Mouse (Mus musculus) kidney, postnatal 14 days (tissue): ENCODE results near the gene Tbc1d8.

ENCODE experiments used
- DNase-seq: peaks from one replicate; pipeline ENCODE4 v3.0.0; 2022; ENCODE audit warnings: mixed read lengths

Gene Tbc1d8

DNA sequence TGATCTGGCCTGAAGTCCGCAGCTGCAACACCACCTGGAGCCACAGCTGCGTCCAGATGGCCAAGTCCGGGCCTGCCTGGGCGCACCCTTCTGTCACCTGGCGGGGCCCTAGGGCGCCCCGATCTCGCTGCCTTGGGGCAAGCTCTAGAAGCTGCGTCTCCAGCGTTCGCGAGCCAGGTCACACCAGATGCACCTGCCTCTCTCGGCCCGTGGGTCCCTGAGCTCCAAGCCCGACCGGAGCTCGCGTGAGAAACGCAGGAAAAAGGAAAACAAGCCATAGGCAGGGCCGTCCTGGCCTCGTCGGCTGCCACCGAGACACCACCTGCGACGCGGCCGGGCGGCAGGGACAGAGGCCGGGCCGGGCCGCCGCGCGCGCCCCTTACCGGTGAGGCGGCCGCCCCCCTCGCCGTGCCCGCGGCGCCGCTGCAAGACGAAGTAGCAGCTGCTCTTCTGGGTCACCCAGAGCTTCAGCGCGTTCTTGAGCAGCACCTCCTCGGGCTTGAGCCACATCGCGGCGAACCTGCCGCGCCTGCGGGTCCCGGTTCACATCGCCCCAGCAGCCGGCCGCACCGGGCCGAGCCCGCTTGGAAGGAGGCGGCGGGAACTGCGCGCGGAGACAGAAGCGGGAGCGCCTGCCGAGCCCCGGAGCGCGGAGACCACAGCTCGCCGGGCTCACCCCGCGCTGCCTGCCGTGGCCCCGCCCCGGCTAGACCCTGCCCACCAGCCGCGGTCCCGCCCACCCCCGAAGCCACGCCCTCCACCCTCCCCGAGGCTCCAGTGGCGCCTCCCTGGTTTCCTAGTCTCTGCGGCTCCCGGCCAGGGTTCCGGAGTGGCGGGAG is at the start of gene Tbc1d8:
Tbc1d8 (minus strand) TSS at position 699 of the 839 bp plus-strand sequence.
- DNase-seq: peak; percentile 93

DNA sequence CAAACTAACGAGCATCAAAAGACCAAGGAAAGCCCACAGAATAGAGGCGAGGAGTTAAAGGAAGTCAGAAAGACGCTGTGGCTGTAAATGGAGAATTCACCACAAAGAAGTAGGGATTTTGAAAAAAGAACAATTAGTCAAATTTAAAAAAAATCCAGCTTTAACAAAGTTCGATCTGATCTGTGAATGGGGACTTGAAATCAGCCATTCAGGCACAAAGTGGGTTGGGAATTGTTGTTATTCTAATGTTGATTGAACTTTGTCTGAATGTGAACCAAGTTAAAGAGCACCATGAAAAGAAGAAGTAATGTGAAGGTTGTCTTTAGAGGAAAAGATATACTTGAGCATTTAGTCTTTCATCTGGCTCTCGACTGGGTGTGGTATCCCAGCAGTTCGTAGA is 49.8 kb upstream of the Tbc1d8 start:
- no peak for DNase-seq

DNA sequence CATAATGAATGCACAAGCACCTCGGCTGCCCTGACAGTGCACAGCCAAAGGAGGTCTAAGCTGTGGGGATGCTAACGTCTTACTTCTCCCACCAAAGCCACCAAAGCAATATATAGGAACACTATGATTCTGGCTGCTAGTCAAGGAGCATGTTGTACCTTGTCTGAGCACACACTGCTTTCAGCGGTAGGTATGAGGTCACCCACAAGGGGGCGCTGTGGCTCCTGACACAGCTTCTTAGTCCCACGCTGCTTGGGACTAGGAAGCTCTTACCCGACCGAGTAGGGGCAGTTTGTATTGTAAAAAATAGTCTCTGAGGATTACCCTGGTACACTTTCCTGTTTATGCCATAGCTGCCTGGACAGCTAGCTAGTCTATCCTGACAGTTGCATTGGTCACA is 48.9 kb upstream of the Tbc1d8 start:
- peak; percentile 77 for DNase-seq

DNA sequence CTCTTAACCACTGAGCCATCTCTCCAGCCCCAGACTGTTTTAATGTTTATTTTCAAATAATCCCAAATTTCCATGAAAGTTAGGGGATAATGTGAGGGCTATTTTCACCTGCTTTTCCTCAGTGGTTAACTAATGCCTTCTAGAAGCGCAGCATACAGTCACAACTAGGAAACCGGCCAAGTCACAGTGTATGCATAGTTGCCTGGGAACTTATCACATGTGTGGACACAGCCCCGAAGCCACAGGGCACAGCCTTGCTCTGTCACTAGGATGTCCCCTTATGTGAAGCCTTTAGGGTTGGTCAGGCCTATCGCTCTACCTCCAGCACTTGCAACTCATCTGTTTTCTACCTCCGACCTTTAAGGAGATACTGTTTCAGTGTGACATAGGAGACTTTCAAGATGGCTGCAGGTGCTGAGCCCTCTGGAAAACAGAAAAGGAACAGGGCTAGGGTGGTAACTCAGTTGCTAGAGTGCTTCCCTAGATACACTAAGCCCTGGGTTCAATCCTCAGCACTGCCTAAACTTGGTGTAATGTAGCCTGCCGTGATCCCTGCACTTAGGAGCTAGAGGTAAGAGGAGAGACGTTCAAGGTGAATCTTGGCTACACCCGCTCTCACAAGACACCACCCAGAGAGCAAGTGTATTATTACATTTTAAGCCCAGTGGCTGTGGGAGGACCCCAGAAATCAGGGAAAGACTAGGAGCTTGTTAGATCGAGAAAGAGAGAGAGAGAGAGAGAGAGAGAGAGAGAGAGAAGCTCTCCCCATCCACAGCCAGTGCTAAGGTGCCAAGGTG is 48.0 kb upstream of the Tbc1d8 start:
- no peak for DNase-seq

DNA sequence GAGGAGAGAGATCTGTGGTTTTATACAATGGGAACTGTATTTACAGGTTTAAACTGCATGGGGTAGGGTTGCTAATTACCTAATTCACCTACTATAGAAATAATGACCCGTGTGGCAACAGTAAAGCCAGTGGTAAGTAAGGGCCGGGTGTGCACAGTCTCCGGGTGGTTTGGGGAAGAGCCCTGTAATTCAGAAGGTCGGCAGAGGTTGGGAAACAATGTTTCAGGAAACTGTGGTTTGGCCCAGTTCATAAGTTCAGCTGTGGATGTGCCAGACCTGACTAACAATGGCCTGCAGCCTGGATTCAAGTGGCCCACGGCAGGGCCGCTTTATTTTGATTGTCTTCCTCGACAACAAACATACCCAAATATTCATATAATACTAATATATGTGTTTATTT is 47.2 kb upstream of the Tbc1d8 start:
- no peak for DNase-seq

DNA sequence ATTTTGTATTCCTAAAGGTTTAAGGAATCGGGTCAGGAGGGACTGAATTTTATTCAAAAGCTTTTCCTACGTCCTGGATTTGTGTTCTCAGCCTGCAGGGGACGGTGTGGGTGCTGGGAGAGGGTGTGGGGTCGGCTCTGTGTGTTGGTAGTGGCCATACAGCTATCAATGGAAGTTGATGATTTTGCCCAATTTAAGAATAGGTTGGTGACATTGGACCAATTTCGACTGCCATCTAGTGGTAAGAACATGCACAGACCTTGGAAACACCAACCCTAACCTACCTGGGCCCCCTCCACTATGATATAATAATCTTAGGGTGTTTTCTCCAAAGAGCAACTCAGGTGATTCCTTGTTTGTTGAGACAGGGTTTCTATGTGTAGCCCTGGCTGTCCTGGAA is 44.0 kb upstream of the Tbc1d8 start:
- DNase-seq: peak; percentile 51

DNA sequence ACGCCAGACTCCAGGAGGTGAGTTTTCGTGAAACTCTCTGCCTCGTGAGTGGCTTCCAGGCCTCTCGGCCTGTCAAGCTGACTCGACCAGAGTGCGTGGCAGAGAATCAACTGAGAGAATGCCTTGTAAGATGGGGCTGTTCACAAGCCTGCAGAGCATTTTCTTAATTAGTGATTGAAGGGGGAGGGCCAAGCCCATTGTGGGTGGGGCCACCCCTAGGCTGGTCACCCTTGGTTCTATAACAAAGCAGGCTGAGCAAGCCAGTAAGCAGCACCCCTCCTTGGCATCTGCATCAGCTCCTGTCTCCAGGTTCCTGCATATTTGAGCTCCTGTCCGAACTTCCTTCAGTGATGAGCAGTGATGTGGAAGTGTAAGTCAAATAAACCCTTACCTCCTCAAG is 42.8 kb upstream of the Tbc1d8 start:
- no peak for DNase-seq

DNA sequence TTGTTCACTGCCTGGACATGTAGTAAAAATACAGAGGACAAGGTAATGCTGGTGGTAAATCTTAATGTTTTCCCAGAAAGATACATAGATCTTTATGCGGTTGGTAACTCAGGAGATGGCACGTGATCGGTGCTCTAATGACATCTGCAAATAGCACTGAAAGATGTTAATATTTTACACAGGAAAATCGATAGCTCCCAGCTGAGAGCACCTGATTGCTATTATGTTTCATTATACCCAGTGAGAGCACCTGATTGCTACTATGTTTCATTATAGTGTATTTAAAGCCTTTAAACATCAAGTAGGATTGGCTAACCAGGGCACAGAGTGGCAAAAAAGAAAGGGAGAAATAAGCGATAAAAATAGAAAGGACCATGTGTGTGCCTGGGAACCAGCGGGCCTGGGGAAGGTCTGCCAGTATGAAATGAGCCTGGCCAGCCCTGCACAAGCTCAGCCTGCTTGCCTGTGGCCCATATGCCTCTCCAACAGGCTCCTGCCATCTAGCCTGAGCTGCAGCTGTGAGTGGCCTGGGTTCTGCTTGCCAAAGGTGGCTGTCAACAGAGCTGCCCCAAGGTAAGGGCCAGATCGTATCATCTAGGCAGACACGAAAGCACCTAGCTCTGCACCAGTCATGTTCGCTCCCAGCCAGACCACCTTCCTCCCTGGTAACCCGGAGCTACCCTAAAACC is 36.9 kb upstream of the Tbc1d8 start:
- DNase-seq: no peak

DNA sequence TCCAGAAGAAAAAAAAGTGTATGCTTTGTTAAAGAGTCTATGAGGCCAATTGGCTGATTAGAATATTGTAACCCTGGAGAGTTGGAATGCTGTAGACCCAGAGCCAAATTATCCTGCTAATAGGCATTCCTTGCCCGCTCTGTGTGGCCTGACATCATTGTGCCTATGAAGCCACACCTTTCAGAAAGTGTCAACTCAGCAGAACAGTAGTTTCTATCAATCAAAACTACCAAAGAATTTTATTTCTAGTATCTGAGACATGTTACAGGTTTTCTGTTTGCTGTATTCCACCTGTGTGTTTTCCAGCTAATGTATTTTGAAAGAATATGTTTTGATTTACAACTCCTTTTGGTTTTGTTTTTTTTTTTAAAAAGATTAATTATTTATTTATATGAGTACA is 33.6 kb upstream of the Tbc1d8 start:
- DNase-seq: no peak

DNA sequence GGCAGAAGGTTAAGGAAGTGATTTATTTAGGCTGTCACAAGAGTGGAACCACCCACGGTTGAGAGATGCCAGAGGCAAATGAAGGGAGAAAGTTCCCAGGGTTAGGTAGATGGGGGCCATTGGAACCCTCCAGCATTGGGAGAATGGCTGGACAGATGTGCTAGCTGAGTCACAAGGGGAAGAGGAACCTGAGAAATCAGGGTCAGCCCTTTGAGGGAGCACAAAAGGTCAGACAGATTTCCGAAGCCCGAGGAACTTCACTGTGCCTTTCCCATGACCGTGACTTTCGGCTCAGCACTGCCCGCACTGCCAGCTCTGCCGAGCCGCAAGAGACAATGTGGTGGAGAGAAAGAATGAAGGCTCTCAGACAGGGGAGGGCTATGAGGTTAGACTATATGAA is 33.2 kb upstream of the Tbc1d8 start:
- DNase-seq: no peak

DNA sequence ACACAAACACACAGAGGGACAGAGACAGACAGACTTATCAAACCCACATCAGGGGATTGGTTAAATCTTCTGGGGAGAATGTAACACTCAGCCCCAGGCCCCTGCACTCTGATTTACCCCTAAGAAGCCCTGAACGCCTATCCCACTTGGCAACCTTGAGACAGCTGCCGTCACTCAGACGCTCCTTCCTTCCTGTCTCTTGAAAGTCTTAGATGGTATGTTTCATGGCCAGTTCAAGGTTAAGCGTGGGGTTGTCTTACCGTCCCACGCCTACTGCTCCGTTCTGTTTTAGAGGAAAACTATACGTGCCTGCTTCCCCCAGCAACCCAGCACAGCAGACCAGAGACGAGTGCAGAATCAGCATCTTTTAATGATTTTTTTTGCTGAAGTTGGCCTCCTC is 27.0 kb upstream of the Tbc1d8 start:
- no peak for DNase-seq

DNA sequence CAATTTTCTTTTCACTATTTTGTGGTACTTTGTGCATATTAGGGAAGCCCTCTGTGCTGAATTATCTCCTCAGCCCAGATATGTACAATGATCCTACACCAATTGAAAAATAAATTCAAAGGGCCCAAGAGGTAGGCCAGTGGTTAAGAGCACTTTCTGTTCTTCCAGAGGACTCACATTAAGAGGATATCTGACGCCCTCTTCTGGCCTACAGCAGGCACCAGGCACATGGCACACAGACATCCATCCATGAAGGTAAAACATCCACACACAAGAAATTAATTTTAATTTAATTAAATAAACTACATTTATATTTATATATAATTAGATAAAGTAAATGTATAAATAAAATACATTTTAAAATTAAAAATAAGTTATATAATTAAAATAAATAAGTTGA is 25.7 kb upstream of the Tbc1d8 start:
- peak; percentile 21 for DNase-seq

DNA sequence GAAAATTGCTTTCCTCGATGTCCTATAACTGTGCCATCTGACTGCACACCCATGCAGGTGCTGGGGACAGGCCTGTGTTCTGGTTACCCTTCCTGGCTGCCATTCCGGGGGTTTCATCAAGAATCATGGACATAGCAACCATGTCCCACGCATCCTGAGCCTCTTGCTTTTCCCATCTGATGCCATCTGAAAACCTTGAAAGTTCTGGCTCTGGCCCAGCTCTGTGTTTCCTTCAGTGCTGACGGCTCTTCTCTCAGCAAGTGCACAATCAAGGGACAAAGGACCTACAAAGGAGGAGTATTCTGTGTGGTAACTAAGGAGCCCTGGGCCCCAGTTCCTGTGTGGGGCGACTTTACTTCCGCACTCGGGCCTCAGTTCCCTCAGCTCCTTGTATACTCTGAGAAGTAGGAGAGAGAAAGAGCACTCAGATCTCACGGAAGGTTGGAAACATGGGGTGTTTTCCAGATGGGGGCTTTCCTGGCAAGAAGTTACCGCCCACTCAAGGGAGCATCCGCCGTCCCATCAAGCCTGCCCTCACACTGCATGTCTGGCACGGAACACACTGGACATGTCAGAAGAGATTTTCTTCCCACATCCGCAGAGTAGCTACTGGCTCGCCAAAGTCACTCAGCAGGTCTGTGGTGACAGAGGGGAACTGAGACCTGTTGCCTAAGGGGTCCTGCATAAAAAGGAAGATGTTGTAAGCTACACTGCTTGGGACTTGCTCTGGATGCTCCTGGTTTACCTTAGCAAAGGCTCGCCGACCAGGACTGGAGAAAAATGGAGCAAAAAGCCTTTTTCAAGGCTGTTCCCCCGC is 24.5 kb upstream of the Tbc1d8 start:
- DNase-seq: no peak

DNA sequence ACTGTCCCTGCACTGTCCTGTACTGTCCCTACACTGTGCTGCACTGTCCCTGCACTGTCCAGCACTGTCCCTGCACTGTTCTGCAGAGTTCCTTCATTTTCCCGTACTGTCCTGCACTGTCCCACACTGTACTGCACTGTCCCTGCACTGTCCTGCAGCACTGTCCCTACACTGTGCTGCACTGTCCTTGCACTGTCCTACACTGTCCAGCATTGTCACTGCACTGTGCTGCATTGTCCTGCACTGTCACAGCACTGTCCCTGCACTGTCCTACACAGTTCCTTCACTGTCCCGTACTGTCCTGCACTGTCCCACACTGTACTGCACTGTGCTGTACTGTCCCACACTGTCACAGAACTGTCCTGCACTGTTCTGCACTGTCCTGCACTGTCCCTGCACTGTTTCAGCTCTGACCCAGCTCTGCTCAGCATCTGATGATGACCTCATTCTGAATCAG is 21.0 kb upstream of the Tbc1d8 start:
- no peak for DNase-seq

DNA sequence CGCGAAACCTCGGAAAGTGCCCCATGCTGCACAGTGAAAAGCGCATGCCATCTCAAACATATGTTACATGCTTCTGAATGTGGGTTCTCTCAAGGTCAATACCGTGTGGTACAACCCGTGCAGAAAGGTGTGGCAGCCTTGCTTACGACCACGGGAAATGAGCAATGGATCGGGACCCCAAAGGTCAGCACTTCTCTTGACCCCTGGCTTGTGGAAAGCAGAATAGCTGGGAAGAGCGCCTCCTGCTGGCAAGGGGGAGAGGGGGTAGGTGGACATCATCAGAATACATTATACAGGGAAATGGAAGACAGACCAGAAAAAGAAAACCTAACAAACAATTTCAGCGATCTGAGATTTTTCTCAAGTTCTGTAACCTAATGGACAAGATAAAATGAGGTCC is 19.2 kb upstream of the Tbc1d8 start:
- no peak for DNase-seq

DNA sequence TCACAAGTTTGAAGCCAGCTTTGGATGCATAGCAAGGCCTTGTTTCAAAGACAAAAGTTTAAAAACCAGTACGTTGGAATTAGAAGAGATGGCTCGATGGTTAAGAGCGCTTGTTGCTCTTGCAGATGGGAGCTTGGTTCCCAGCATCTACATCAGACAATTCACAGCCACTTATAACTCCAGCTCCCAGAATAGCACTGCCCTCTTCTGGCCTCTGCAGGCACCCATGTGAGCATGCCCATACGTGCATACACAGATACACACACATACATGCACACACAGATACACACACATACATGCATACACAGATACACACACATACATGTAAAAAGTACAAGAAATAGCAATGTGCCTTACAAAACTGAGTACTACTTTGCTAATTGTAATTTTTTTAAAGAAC is 18.4 kb upstream of the Tbc1d8 start:
- DNase-seq: no peak

DNA sequence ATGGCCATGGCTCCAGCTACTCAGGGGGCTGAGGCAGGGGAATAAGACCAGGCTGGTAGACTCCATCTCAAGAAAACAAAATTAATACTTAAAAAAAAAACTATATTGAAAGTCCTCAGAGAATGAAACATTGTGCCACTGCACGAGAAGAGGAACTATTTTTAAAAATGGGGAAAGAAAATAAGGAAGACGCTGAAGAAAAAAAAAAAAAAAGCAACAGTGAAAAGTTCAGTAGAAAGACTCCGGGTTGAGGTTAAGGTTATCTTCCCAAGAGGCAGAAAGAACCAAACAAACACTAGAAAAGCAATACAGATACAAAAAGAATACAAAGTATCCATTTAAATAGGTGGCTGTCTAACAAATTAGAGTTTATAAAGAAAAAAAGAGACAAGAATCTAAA is 15.1 kb upstream of the Tbc1d8 start:
- no peak for DNase-seq

DNA sequence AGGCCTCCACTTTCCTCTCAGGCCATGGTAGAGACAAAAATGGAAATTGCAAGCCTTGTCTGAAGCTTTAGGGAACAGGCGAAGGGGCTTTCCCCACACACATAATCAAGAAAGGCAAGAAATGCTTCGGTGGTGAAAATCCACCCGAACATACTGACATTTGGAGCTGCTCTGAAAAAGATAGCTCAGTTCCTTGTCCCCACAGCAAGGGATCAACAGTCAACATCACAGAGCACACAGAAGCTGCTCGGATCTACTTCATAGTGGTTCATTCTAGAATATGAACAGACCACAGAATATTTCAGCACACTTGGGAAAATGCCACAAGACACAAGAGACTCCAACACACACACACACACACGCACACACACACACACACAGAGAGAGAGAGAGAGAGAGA is 14.6 kb upstream of the Tbc1d8 start:
- DNase-seq: no peak

DNA sequence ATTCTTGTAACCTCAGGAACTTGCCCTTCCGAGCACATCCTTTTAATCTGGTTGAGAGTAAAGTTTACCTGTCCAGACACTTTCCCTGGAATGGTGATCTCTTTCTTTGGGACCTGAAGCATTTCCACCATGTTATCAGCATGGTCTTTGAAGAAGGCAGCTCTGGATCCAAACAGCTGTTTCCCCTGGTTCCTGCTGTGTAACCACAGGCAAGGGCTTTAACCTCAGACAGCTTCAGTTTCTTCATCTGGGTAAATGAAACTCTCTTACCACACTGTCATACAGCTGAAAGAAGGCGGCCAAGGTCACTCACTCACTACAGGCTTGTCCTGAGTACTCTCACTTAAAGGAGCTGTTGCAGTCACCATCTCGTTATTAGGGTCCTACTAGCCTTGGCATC is 8.8 kb upstream of the Tbc1d8 start:
- no peak for DNase-seq

DNA sequence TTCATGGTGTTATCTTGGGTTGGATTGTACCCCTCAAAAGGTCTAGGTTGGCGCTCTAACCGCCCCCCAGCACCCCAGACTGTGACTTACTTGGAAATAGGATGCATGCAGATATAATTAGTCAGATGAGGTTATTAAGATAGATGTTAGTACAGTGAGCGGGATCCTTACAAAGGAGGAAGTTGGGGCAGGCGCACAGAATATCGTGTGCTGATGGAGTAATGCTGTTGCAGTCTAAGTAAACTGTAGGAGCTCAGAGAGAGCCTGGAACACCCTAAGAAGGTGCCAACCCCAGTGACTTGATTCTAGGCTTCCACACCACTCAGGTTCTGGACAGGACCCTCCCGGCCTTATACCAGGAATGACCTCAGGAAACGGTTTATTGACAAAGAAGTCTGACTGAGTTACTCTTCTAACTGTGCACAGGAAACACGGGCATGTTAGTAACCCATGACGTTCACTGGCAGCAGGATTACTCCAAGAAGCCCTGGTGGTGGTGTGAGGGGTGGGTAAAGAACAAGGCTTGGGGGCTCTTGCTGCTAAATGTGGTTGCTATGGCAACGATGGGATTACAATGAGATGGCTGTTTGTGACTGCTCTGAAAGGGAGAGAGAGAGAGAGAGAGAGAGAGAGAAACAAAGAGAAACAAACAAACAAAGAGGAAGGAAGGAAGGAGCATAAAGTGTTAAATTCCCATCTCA is 3.7 kb upstream of the Tbc1d8 start:
- DNase-seq: no peak

DNA sequence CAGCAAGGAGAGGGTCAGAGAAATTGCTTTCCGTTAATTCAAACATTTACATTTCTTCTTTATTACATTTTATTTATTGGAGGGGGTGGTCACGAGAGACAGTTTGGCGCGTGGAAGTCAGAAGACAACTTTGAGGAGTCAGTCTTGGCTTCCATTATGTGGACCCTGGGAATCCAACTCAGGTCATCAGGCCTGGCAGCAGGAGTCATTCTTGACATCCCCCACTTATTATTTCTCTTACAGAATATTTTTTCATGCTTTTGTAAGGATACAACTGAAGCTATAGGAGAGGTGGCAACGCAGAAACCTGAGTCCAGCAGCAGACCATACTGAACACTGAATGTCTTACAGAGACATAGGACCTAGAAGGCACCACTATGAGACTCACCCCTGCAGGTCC is 699 bp upstream of the Tbc1d8 start:
- no peak for DNase-seq

DNA sequence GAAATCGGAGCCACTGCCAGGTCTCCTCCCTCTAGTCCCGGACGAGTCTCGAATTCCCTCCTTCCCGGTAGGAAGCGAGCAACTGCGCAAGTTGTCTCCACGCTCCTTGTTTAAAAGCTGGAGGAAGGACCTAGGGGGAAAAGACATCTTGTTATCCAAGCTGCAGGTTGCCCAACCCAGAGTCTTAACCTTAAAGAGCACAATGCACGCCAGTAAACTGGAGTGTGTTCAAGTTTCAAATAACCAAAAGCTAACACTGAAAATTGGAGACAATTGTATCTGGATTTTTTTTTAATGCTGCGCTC is 293 bp upstream of the Tbc1d8 start:
- DNase-seq: no peak
